Mouse (Mus musculus) megakaryocyte, embryonic 14.5 days (primary cell): ENCODE results near the gene Epha10.

ENCODE experiments used
- FLI1 ChIP-seq: IDR thresholded peaks from 2 replicates; pipeline ENCODE4 v1.6.1; 2012; ENCODE audit warnings: low read length, inconsistent platforms, mixed read lengths
- GATA1 ChIP-seq: IDR thresholded peaks from 3 replicates; pipeline ENCODE4 v1.6.1; 2012; ENCODE audit warnings: mixed read lengths, low read length, inconsistent platforms, borderline replicate concordance

DNA sequence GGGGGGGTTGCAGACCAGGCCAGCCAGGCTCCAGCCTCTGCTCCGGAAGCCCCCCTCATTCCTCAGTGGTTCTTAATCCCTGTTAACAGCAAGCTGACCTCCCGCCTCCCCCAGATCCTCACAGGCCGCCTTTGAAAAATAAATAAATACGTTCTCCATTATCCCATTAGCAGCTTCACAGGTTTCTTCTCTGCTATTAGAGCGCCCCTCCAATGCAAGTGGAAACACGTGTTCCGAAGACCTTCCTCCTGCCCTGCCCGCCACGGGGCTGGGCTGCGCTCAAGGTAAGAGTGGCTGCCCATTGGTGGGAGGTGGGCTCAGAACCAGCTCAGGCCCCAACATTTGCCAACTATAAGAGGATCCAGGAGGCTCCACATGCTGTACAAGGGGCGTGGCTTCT is 81.9 kb downstream of the Epha10 start:
- TF ChIP-seq GATA1 (no peak), FLI1 (no peak)
